Mouse (Mus musculus) liver, postnatal 0 days (tissue): ENCODE results near the gene Rnf216.

Source experiments
- CTCF ChIP-seq: sonication (generic); IDR thresholded peaks from 2 replicates; pipeline ENCODE4 v1.5.1; 2016; ENCODE audit warnings: antibody characterized with exemption, low read depth
- EP300 ChIP-seq: IDR thresholded peaks from 2 replicates; pipeline ENCODE4 v1.6.1; 2016; ENCODE audit warnings: antibody characterized with exemption, low read depth, mild to moderate bottlenecking

DNA sequence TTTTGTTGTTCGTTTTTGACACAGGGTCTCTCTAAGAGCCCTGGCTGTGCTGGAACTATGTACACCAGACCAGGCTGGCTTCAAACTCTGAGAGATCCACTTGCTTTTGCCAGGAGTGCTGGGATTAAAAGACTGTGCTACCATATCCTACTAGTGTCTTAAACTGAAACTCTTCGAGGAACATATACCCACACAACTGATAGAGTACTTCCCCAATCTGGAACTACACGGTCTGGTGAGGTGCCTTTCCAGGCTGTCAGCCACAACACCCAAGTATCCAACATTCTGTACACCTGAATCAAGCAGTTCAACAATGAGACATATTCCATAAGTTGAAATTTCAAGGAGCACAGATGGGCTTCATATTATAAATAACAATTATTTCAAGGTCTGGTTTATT is 79.5 kb downstream of the Rnf216 start:
- TF ChIP-seq CTCF (no peak), EP300 (no peak)
